Mouse (Mus musculus) frontal cortex, postnatal 25 days (tissue): ENCODE measurements around the gene Aif1.

Experiments
- DNase-seq, 2 experiments: peaks; one replicate each; pipeline ENCODE4 v3.0.0; 2022; ENCODE audit warnings: low spot score in 2 of 2

Gene Aif1

DNA sequence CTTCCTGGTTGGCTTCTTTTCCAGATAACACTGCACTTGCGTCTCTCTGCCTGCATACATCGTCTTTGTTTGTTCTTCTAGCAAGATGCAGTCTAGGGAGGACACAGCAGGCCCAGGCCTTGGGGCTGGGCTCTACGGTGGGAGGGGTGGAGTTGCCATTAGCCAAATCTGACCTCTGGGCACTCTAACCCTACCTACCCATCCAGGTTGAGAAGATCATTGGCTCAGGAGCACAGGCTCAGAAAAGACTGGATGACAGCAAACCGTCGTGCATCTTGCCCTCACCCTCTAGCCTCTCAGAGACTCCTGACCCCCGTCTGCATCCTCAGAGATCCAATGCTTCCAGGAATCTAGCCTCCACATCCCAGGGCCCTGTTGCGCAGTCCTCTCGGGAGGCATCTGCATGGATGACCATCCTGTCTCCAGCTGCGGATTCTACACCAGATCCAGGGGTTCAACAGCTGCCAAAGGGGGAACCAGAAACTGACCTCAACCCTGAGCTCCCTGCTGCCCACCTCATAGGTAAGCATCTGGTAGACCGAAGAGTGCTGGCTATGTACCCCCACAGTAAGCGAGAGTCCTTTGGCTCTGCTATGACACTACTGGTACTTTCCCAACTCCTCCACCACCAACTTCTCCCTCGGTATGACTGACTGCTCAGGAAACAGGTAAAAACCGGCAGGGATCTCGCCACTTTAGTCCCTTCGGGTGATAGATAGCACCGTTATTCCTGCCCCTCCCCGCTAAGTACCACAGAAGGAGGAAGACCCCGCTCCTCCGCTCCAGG is 19.2 kb upstream of the Aif1 start:
- no peak for DNase-seq

DNA sequence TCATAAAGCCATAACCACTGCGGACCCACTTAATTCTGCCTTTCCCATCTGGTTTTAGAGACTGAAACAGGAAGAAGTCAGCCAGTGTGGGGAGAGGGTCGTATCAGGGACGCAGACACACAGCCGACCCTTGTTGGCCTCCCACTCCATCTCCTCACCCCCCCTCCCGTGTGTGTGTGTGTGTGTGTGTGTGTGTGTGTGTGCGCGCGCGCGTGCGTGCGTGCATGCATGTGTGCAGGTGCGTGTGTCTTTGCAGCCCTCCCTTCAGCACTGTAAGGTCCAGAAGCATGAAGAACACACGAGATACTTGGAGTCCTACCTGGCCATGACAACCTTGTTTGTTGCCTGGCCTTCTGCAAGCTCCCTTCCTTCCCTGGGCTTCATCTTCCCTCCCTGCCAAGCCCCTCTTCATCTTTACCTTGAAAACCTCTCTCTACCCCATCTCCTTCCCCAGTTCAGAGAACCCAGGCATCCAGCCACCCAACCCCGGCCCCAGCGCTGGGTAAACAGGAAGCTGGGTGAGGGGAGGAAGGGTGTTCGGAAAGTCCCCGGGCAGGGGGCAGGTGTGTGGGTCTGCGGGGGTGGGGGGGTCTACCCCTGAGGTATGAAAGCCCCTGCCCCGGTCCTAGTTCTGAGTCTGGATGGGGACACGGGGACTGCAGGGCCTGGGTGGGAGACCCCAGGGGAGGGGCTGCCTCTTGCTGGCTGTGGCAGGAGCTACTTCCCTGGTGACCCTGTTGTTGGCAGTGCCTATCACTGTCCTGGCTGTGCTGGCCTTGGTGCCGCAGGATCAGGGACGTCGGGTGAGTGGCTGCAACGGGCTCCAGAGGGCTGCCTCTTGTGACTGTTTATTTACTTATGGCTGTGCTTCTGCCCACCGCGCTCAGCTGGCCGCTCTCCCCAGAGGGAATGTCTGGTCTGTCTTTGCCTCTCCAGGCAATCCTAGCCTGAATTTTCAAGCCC is 18.3 kb upstream of the Aif1 start, which contains the start of gene Ltb:
Ltb (plus strand) TSS at position 559 of the 963 bp plus-strand sequence.
- DNase-seq = no peak

DNA sequence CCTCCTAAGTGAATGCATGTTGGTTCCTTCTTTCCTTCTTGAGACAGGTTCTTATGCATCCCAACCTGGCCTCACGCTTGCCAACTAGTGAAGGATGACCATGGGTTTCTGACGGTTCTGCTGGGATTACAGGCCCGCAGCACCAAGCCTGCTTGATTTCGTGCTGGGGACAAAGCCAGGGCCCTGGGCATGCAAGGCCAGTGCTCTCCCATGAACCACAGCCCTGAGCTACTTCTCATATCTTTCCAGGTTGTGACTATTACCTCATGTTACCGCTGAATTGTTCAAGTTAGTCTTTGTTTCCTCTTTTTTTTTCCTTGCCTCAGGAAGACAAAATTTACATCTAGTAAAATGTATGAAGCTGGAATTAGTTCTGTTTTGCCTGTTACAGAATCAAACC is 17.1 kb upstream of the Aif1 start:
- DNase-seq = no peak

DNA sequence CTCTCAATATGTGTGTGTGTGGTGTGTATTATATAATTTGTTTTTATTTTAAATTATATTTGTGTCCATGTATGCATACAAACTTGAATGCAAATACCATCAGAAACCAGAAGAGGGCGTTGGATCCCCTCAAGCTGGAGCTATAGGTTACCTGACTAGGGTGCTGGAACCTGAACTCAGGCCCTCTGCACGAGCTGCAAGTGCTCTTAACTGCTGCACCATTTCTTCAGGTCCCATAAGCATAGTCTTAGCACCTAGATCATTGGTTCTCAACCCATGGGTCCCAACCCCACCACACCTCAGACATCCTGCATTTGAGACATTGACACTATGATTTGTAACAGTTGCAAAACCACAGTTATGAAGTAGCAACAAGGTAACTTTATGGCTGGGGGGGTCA is 15.9 kb upstream of the Aif1 start:
- no peak for DNase-seq

DNA sequence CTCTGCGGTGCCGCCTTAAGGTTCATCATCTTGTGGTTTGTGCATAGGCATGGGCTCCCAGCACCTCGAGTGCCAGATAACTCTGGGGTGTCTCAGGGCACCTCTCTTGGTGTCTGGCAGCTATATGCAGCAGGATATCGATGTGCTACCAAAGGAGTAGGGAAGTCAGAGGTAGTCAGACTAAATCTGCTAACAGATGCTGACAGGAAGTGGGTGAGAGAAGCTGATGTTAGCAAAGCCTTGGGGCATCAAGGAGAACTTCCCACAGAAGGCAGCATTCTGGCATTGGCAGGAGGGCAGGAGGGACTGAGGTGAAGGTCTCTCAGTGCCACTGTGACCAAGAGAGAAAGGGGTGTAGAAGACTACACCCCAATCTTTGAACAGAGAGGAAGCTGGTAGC is 14.2 kb upstream of the Aif1 start:
- DNase-seq = no peak

DNA sequence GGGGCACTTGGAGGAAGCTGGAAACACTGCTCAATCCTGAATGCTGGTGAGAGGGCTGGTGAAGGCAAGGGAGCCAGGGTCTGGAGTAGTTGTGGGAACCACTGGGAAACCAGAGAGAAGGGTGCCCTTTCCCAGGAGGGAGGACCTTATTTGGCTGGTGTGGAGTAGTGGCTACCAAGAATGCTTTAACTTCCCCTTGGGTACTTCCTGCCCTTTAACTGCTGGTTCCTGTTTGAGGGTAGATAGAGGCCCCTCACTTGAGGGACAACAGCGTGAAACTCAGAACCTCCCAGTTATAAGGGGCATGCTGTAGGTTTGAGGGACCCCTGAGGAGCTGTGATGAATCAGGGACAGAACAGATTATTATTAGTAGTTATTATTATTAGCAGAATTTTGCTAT is 13.3 kb upstream of the Aif1 start:
- no peak for DNase-seq

DNA sequence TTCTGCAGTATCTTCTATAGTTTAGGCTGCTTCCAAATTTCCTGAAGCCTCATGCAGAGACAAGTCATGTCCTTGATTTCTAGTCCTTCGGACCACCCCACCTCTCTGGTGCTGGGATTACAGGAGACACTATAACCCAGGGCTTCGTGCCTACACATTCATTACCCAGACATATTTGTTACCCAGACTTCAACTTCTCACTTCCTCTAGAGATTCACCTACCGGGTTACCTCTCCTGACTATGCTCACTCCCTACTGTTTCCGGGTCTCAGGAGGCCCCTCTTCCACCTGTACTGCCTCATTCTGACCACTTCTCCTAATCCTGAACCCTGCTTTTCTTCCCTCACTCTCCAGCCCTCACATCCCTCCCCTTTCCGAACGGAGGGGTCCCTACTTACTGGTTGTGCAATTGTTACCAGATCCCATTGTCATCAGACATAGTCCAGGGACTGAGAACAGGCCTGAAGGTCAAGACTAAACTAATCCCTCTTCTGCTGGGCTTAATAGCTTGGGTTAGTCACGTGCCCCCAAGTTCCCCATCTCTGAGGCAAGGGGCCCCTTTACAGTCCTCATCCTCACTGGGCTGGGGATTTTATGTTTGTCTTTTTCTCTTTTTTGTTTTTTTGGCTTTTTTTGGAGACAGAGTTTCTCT is 12.2 kb upstream of the Aif1 start, which contains the start of gene Lst1:
Lst1 (minus strand) TSS at position 481 of the 652 bp plus-strand sequence.
- no peak for DNase-seq

DNA sequence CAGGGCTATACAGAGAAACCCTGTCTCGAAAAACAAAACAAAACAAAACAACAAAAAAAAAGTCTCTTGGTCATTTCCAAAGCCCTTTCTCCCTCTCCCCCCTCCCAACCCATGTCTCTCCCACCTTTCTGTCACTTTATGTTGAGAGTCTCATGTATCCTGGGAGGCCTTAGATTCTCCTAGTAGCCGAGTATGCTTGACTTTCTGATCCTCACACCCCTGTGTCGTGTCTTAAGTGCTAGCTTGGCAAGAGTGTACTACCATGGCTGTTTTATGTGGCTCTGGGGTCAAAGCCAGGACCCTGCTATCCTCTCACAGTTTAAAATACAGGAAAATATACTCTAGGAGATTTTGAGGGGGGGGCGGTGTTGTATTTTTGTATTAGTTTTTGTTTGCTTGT is 11.5 kb upstream of the Aif1 start:
- DNase-seq = no peak

DNA sequence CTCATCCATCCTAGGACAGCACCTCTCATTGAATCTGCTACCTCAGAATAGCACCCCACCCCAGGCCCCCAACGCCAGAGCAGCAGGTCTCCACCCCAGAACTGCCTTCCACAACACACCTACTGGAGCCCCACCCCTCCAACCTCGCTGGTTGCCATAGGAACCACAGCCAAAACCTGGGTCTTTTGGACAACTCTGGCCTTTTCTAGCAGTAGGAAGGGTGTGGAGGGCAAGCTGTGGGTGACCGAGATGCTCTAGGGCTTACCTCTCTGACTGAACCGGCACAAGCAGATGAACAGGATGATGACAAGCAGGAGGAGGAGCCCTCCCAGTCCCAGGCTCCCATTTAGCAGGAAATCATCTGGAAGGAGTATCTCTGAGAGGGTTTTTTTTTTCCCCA is 10.8 kb upstream of the Aif1 start:
- no peak for DNase-seq

DNA sequence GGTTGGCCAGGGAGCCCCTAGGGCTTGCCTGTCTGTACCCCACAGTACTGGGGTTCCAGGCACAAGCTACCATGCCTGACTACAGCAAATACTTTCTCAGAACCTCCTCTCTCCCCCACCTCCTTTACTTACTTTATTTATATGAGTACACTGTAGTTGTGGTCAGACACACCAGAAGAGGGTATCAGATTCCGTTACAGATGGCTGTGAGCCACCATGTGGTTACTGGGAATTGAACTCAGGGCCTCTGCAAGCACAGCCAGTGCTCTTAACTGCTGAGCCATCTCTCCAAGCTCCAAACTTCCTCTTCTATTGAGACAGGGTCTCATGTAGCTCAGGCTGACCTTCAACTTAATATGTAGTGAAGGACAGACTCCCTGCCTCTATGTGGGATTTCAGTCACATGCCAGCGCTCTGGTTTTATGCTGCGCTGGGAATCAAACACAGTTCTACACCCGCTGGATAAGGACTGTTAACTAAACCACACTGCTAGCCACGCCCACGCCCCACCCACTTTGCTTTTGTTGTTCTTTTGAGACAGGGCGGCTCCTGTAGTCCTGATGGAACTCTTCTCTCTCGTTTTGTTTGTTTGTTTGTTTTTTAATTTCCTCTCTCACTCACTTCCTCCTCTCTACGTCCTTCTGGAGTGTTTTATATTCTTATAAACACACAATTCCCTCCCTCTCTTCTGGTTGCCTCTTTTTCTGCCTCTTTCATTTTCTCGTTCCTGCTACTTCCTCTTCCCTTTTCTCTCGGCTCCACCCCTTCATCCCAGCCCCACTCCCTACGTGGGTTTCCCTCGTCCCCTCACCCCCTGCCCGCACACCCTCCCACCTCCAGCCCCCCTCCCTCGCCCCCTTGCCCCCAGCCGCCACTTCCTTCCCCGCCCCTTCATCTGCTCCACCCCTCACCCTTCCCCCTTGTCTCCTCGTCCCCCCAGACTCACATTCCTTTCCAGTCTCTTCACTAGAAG is 10.1 kb upstream of the Aif1 start:
- no peak for DNase-seq

DNA sequence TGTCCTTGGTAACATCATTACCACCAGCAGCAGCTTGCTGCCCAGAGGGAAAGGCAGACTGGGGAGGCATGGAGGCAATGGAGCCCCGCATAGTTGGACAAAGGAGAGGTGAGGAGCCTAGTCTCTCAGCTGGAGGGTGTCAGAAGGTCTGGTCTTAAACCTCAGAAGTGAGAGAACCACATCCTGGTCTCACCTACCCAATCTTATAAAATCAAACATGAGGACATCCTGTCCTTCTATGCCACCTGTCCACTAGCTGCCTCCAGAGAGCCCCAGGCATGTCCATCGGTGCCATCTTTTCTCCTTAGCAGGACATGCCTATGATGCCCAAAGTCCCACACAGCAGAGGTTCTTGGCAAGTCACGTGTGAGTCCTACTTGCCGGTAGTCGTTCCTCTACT is 4.2 kb upstream of the Aif1 start:
- DNase-seq = no peak

DNA sequence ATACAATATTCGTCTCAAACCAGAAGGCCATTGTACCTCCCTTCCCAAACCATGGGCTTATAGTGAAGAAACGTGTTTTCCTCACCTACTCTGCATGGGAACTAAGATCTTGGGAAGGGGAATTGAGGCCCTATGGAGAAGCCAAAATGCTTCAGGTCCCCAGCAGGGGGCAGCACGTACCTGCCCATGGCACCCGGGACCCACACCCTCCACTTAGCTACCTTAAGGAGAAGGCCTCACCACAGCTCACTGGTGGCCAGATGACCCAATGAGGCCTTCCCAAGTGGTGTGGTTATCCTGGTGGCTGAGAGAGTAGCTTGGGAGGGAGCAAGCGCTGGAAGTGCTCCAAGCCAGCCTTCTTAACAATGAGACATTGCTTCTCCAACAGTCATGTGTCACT is 2.7 kb upstream of the Aif1 start:
- no peak for DNase-seq

DNA sequence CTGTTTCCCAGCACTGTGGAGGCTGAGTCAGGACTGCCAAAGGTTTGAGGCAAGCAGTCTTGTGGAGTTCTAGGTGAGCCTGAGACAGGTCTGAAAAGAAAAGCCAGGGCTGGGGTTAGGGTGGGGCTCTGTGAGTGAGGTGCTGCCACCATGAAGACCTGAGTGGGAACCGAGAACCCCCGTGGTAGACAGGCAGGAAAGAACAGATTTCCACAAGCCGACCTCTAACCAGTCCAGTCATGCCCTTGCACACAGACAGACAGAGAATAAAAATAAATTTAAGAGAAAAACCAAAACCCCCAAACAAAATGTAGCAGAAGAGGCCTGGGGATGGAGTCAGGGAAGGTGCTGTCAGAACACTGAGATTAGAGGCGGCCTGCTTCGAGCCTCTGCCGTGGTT is 486 bp downstream of the Aif1 start:
- no peak for DNase-seq

DNA sequence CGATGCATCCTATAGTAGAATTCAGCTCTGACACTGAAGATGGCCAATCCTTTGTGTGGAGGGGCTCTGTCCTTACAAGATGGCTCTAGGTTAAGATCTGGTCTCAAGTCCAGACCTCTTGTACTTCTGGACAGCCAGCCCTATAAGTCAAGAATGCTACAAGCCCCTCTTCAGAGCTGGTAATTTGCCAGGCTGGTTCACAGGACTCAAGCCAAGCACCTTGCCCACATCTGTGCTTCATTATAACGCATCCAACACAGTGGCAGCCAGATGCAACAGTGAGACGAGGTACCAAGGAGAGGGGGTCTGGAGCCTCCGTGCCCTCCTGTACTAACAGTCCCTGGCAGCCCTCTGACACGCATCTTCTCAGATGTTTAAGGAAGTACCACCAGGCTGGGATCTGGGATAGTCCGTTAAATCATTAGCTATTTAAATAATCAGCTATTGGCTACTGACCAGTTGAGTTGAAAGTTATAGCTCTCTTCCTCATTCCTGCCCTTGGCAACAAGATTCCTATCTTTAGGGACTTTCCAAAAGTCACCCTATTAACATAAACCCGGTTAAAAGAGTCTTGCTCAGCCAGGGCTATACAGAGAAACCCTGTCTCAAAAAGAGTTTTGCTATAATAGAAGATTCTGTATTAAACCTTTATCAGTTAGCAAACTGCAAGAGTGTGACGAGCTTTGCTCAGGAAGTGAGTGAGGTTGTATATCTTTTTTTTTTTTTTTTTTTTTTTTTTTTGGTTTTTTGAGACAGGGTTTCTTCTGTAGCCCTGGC is 1.5 kb downstream of the Aif1 start:
- no peak for DNase-seq

DNA sequence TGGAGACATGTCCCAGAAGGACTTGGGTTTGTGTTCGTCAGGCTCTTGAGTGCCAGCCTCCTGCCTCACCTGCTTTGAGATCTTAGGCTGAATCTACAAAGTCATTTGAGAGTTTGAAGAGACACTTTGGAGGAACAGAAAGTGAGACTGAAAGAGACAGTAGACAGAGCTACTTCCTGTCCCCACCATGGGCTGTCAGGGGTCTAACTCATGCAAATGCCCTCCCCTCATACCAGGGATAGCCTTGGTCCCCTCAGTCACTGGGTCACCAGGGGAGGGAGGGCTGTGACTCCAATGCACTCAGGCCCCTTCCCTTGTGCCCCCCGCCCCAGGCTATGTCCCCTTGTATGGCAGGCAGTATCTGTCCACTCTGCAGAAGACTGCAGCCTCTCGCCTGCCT is 2.5 kb downstream of the Aif1 start:
- no peak for DNase-seq

DNA sequence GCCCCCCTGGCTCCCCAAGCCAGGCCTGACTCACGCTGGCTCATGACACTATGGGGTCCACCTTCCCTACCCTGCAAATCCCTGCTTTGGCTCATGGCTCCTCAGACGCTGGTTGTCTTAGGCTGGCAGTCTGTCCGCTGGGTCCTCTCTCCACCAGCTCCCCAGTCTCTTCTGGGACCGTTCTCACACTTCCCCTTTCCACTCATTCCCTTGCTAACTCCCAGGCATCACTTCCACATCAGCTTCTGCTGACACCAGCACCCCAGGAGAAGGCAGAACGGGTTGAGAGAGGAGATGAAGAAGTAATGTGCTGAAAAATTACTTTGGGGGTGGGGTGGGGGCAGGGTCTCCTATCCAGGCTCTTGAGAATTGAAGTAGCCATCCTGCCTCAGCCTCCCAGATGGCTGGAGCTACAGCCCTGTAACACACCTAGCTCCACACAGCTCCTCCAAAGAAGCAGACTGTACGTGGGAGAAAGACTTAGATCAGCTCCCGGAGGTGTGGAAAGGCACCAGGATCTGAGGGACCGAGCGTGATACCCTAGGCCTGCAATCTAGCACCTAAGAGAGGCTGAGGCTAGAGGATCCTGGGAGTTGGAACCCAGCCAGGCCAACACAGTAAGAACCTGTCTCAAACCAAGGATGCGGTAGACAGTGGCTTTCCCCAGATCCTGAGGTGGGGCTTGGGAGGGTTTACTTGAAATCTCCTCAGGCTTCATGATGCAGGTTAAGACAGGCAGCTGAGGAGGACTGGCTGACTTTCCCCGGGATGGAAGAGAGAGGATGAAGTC is 3.2 kb downstream of the Aif1 start:
- DNase-seq = no peak

DNA sequence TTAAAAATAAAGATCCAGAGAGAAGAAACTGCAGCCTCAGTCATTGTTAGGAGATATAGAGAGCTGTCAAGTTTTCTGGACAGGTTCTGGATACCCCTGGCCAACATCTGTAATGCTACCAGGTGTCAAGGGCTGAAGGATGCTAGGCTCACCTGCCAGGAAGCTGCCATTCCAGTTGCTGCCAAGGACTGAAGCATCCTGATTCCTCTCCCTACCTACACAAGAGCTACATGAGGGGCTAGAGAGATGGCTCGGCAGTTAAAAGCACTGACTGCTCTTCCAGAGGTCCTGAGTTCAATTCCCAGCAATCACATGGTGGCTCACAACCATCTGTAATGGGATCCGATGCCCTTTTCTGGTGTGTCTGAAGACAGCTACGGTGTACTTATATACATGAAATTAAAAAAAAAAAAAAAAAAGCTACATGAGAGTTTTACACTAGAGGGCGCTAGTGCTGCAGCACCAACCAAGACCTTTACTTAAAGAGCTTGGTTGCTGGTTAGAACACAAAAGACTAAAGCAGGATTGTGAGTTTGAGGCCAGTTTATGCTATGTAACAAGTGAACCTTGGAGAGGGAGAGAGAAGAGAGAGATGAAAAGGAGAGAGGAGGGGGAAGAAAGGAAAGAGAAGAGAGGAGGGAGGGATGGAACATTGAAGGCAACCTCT is 7.2 kb downstream of the Aif1 start:
- DNase-seq = no peak

DNA sequence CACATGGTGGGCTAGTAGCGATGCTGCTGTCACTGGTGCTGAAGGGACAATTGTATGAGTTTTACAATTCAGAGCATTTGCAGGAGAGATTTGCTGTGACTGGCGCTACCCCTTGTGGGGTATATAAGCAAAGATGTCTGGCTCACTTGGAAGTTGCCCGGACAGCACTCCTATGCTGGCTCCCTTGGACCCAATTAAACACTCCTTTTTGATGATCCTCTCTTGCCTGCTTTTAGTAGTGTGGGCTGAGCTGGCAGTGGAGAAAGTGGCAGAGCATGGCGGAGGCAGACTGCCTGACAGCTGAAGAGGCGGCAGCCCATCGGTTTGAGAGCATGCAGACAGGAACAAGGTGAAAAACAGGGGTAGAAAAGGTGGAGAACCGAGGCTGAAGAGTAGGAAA is 8.1 kb downstream of the Aif1 start:
- DNase-seq = no peak
